Mouse (Mus musculus) limb, embryonic 12.5 days (tissue): Measurements from ENCODE around the gene Pnrc1. TPM values are rescaled to one million over a fixed set of nuclear protein-coding genes. Genes with fewer than 3 reads are reported as not detected.

Source experiments
- ATAC-seq: fragments of 200-750 bp; cut with Nextera tagmentation; 2 replicates; pipeline ENCODE4 v1.8.0; 2017; ENCODE audit warnings: low read depth, moderate TSS enrichment; ENCODE audit not compliant: insufficient number of reproducible peaks, insufficient read depth, low FRiP score, low TSS enrichment
- H3K27ac ChIP-seq: fragments of 300-500 bp; sonication (generic); 2 replicates; pipeline ENCODE4 v1.5.1; 2016; ENCODE audit warnings: mild to moderate bottlenecking, moderate library complexity
- H3K27me3 ChIP-seq: fragments of 300-500 bp; sonication (generic); 2 replicates; pipeline ENCODE4 v1.6.1; 2016; ENCODE audit warnings: mild to moderate bottlenecking, moderate library complexity
- H3K36me3 ChIP-seq: fragments of 300-500 bp; sonication (generic); 2 replicates; pipeline ENCODE4 v1.6.1; 2016; ENCODE audit warnings: mild to moderate bottlenecking, moderate library complexity
- H3K4me1 ChIP-seq: fragments of 300-500 bp; sonication (generic); replicated peaks from 2 replicates; pipeline ENCODE4 v1.6.1; 2016
- H3K4me2 ChIP-seq: fragments of 300-500 bp; sonication (generic); 2 replicates; pipeline ENCODE4 v1.6.1; 2016; ENCODE audit warnings: mild to moderate bottlenecking, moderate library complexity
- H3K4me3 ChIP-seq: fragments of 300-500 bp; sonication (generic); replicated peaks from 2 replicates; pipeline ENCODE4 v1.5.1; 2016; ENCODE audit warnings: mild to moderate bottlenecking
- H3K9ac ChIP-seq: fragments of 300-500 bp; sonication (generic); replicated peaks from 2 replicates; pipeline ENCODE4 v1.6.1; 2016; ENCODE audit warnings: mild to moderate bottlenecking, moderate library complexity
- H3K9me3 ChIP-seq: fragments of 300-500 bp; sonication (generic); 2 replicates; pipeline ENCODE4 v1.6.1; 2016; ENCODE audit warnings: mild to moderate bottlenecking, moderate library complexity
- WGBS: fragments of 180-500 bp; shearing (Covaris S2); methylation state at CpG from one replicate; pipeline ENCODE4 v1.1.7; 2016; 5-methylcytosine and 5-hydroxymethylcytosine counted together
- polyA plus RNA-seq: library from polyadenylated mRNA; unstranded; fragments of >200 nt; fragmentation: Nextera tagmentation; extraction: Ambion mirVana; gene quantifications from 2 replicates; pipeline ENCODE4 v1.2.1, GENCODE M21; 2016

The Pnrc1 gene
- polyA plus RNA-seq, 1 experiment from 2014 or later, result 128 TPM

DNA sequence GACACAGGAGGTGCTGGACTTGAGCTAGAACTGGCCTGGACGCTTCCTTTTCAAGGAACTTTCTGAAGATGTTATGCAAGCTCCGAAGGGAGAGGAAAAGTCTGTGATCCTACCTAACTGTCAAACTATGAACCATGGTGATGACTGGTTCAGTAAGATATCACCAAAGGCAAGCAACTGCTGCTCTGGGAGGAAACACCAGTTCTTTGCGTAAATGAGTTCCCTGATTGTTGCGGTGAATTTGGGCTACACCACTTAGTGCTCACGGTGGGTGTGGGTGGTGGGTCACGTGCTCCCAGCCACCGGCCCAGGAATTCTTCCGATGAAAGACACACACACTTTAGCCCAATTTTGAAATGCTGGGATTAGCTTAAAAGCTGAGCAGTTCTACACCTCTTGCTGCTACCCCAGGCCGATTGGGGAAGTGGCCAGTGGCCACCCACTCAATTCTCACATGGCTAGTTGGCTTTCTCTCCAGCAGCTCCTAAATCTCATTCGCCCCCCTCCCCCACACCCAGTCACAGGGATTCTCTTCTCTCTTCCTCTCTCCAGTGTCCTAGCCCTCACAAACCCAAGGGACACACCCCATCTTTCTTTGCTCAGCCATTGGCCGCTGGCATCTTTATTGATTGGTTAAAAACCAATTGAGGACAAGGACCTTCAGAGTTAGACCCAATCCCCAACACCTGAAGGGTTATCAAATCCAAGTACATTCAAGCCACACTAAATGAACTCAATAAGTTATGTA lies 24.8 kb downstream of the Pnrc1 start:
- Histone ChIP-seq H3K27ac (no peak overlapping the region), H3K4me1 (0 out of 2 replicates have a peak, but pooled peaks cover 3% of the 10 kb centered on the region), H3K9me3 (no peaks in the 10 kb centered on the region), H3K9ac (no peak overlapping the region), H3K27me3 (no peaks in the 10 kb centered on the region), H3K36me3 (no peaks in the 10 kb centered on the region), H3K4me3 (no peak overlapping the region), H3K4me2 (no peak overlapping the region)
- 87% methylated on average over 11 of the region's 11 CpGs for WGBS
- ATAC-seq, result no peak

GRCm38 (mm10) chr4:33262897-33263296 lies 27.1 kb downstream of the Pnrc1 start:
- Histone ChIP-seq H3K4me3 (no peak overlapping the region), H3K27ac (no peak overlapping the region), H3K4me1 (0 out of 2 replicates have a peak, but pooled peaks cover 3% of the 10 kb centered on the region), H3K27me3 (no peaks in the 10 kb centered on the region), H3K4me2 (no peak overlapping the region), H3K9me3 (no peaks in the 10 kb centered on the region), H3K36me3 (no peaks in the 10 kb centered on the region), H3K9ac (no peak overlapping the region)
- 73% methylated on average over 1 of the region's 1 CpGs for WGBS
- ATAC-seq, result no peak

DNA sequence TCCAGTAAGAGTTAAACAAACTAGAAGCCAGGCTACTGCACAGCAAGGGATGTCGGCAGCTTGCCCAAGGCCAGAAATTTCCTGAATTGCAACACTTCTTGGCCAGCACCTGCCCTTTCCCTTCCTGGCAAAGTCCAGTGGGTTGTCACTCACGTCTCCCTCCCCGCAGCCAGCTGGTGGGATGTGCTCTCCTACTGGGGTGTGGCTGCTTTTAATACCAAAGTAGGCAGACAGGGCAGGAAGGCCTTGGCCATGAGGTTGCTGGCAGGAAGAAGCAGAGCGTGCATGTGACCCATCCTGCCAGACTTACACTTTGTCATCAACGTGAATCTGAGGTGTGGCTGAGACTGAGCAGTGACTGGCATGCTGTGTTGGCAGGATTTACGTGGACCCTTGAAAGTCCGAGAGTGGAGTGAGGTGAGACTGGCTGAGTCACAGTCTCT lies 28.6 kb downstream of the Pnrc1 start:
- no peak overlapping the region for H3K4me3 ChIP-seq
- no peaks in the 10 kb centered on the region for H3K36me3 ChIP-seq
- H3K27me3 ChIP-seq, result no peaks in the 10 kb centered on the region
- H3K4me1 ChIP-seq, result 0 out of 2 replicates have a peak, but pooled peaks cover 3% of the 10 kb centered on the region
- no peak overlapping the region for H3K27ac ChIP-seq
- H3K9me3 ChIP-seq, result no peaks in the 10 kb centered on the region
- 59% methylated on average over 7 of the region's 7 CpGs for WGBS
- ATAC-seq, result no peak
- no peak overlapping the region for H3K9ac ChIP-seq
- H3K4me2 ChIP-seq, result no peak overlapping the region

DNA sequence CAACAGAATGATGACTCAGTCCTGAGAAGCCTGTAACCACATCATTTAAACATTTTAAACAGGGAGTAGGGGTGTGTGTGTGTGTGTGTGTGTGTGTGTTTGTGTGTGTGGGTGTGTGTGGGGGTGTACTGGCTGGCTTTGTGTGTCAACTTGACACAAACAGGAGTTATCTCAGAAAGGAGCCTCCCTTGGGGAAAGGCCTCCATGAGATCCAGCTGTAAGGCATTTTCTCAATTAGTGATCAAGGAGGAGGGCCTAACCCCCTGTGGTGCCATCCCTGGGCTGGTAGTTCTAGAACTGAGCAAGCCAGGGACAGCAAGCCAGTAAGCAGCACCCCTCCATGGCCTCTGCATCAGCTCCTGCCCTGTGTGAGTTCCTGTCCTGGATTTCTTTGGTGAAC lies 29.7 kb downstream of the Pnrc1 start:
- ATAC-seq, result no peak
- no peaks in the 10 kb centered on the region for H3K9me3 ChIP-seq
- 0 out of 2 replicates have a peak, but pooled peaks cover 3% of the 10 kb centered on the region for H3K4me1 ChIP-seq

GRCm38 (mm10) chr4:33257263-33257964 lies 32.5 kb downstream of the Pnrc1 start:
- WGBS, result 84% methylated on average over 11 of the region's 11 CpGs
- H3K4me1 ChIP-seq, result 0 out of 2 replicates have a peak, but pooled peaks cover 3% of the 10 kb centered on the region
- H3K9ac ChIP-seq, result no peak overlapping the region
- H3K27ac ChIP-seq, result no peak overlapping the region
- H3K4me2 ChIP-seq, result no peak overlapping the region
- H3K27me3 ChIP-seq, result no peaks in the 10 kb centered on the region
- no peaks in the 10 kb centered on the region for H3K9me3 ChIP-seq
- H3K4me3 ChIP-seq, result no peak overlapping the region
- no peaks in the 10 kb centered on the region for H3K36me3 ChIP-seq
- no peak for ATAC-seq

More for the DNA sequence above, 29.7 kb downstream of the Pnrc1 start:
- Histone ChIP-seq H3K4me2 (no peak overlapping the region), H3K27ac (no peak overlapping the region), H3K4me3 (no peak overlapping the region), H3K9ac (no peak overlapping the region), H3K27me3 (no peaks in the 10 kb centered on the region), H3K36me3 (no peaks in the 10 kb centered on the region)

DNA sequence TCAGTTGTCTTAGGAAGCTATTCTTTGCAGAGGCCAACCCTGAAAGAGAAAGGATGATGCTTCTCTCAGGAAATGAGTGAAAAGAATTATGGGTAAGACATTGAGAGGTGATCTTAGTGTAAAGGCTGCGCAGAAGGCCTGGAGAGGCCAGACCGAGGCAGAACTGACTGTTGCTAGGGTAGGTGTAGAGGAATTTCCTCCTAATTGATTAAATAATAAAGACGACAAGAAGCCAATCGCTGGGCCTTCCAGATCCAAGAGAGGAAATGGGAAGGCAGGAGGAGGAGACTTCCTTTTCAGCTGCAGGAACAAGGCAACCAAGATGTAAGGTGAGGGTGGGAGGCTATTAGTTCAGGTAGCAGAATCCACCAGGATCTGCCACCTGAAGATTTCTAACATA lies 35.3 kb downstream of the Pnrc1 start:
- Histone ChIP-seq H3K4me1 (peaks cover 2% of the 10 kb centered on the region), H3K36me3 (no peaks in the 10 kb centered on the region), H3K4me3 (no peak overlapping the region), H3K27ac (no peak overlapping the region), H3K4me2 (no peak overlapping the region), H3K9me3 (no peaks in the 10 kb centered on the region), H3K27me3 (no peaks in the 10 kb centered on the region), H3K9ac (no peak overlapping the region)
- 81% methylated on average over 4 of the region's 4 CpGs for WGBS
- ATAC-seq, result no peak

- H3K4me2 ChIP-seq, result no peak overlapping the region
- H3K27me3 ChIP-seq, result no peaks in the 10 kb centered on the region
- H3K9ac ChIP-seq, result no peak overlapping the region
- H3K27ac ChIP-seq, result no peak overlapping the region
- H3K9me3 ChIP-seq, result no peaks in the 10 kb centered on the region
- ATAC-seq, result no peak
- H3K4me1 ChIP-seq, result peaks cover 14% of the 10 kb centered on the region
- WGBS, result 84% methylated on average over 2 of the region's 2 CpGs
- H3K36me3 ChIP-seq, result peaks cover 5% of the 10 kb centered on the region
- H3K4me3 ChIP-seq, result no peak overlapping the region
Observed at GRCm38 (mm10) chr4:33250867-33251266, 39.1 kb downstream of the Pnrc1 start.

DNA sequence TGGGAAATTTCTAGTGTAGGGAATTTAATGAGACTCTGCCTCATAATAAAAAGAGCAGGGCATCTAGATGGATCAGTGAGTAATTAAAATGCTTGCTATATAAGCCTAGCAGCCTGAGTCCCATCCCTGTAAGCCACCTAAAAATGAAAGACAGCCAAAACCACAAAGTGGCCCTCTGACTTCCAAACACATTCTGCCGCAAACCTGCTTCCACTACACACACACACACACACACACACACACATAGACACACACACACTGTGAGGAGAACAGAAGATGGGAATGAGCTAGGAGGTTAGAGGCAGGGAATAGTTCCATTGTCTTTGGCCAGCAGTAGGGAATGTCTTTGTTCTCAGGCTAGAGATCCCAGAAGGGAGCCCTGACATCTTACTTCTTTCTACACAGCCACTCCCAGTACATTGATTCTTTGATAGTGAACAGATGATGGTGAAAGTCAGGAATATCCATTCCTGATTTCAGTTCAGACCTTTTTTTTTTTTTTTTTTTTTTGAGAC lies 40.2 kb downstream of the Pnrc1 start:
- no peak for ATAC-seq
- no peak overlapping the region for H3K9ac ChIP-seq
- H3K4me2 ChIP-seq, result no peak overlapping the region
- H3K36me3 ChIP-seq, result peaks cover 16% of the 10 kb centered on the region
- H3K9me3 ChIP-seq, result no peaks in the 10 kb centered on the region
- peaks cover 20% of the 10 kb centered on the region for H3K4me1 ChIP-seq
- peak overlapping the region; percentile 100 for H3K27ac ChIP-seq
- 89% methylated on average over 1 of the region's 1 CpGs for WGBS
- H3K4me3 ChIP-seq, result no peak overlapping the region
- no peaks in the 10 kb centered on the region for H3K27me3 ChIP-seq

DNA sequence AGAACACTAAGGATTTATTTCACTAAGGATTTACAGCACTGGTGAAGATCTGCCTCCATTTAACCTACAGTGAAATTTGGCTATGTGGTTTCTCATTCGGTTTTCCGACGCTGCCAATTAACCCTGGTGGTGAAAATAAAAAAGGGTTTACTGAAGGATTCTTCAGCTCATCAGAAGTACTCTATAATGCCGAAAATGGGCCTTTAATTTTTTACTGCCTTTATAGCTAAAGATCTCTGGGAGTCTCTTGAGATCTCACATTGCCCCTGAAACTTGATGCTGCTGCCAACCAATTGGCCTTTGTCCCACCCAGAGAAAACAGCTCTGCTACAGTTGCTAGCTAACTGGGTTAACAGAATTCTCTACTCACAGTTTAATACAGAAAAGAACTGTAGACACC lies 41.0 kb downstream of the Pnrc1 start:
- H3K4me3 ChIP-seq, result peak overlapping the region; percentile 97
- 2% methylated on average over 4 of the region's 4 CpGs for WGBS

GRCm38 (mm10) chr4:33248062-33248889 lies 41.7 kb downstream of the Pnrc1 start:
- Histone ChIP-seq H3K9ac (peak overlapping the region; percentile 100), H3K27ac (peak overlapping the region; percentile 100), H3K4me2 (peak overlapping the region; percentile 72), H3K27me3 (no peaks in the 10 kb centered on the region), H3K4me1 (peaks cover 23% of the 10 kb centered on the region), H3K9me3 (no peaks in the 10 kb centered on the region), H3K36me3 (peaks cover 31% of the 10 kb centered on the region), H3K4me3 (peak overlapping the region; percentile 97)
- WGBS, result under 1% methylated on average over 88 of the region's 88 CpGs
- ATAC-seq, result peak; percentile 93

More for the DNA sequence above, 41.0 kb downstream of the Pnrc1 start:
- no peaks in the 10 kb centered on the region for H3K9me3 ChIP-seq
- peaks cover 23% of the 10 kb centered on the region for H3K4me1 ChIP-seq
- H3K27ac ChIP-seq, result peak overlapping the region; percentile 100
- peaks cover 24% of the 10 kb centered on the region for H3K36me3 ChIP-seq
- H3K27me3 ChIP-seq, result no peaks in the 10 kb centered on the region
- H3K4me2 ChIP-seq, result peak overlapping the region; percentile 51
- ATAC-seq, result no peak
- peak overlapping the region; percentile 100 for H3K9ac ChIP-seq
